Mouse (Mus musculus): ENCODE data around the gene Abcc3.

The Abcc3 gene

DNA sequence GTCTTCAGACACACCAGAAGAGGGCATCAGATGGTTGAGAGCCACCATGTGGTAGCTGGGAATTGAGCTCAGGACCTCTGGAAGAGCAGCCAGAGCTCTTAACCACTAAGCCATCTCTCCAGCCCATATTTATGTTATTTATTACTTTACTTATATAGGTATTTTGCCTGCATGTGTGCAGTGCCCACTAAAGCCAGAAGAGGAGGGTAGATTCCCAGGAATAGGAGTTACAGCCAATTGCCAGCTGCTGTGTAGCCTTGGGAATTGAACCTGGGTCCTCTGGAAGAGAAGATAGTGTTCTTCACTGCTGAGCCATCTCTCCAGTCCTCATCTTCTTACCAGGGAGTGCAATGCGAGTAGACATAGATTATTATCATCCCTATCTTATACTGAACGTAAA lies 43.0 kb downstream of the Abcc3 start:
- DNase-seq = no peak

DNA sequence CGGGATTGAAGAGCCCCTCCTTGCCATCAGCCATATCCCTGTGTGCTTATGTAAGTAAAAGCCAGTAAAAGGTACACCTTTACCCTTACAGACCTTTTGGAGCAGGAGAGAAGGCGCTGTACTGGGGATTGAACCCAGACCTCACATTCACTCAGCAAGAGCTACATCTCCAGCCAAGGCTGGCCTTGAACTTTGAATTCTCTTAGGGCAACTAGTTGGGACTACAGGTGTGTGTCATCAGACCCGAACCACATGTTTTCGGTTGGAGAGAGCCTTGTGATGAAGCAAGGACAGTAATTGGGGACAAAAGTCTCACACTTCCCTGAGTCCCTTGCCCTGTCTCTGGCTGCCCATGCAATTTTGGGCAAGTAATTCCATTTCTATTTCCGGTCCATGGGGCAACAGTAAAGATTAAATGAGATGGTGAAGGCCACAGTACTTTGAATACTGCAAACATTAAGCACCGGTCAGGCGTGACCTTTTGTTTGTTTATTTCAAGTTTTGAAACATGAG lies 45.7 kb downstream of the Abcc3 start:
- DNase-seq = no peak

DNA sequence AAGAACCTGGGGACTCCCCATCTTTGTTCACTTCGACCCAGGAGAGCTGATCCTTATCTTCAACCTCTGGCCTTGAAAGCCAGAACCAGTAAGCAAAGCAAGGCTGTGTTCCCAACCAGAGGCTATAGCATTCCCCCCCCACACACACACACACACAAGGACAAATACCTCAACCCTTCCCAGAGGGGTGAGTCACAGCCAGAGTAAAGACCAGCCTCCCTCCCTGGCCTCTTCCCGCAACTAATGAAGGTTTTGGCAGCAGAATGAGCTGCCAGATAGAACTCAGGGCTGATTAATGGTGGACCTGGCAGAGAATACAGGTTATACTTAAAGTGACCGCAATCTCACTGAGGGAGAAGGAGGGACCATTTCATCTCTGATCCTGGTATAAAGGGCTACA lies 46.2 kb downstream of the Abcc3 start:
- no peak for DNase-seq

DNA sequence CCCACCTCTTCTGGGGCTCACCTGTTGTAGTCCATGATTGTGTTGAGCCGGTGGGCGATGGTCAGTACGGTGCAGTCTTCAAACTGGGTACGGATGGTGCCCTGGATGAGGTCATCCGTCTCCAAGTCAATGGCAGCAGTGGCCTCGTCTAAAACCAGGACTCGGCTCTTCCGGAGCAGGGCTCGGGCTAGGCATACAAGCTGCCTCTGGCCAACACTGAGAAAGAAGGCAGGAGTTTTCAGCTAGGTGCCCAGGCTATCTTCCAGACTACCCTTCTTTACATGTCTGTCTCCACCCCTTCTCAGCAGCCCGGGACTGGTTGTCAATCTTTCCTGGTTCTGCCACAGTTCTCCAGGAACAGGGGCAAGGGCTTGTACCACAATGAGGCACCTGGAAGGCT lies 46.9 kb downstream of the Abcc3 start:
- DNase-seq = no peak

DNA sequence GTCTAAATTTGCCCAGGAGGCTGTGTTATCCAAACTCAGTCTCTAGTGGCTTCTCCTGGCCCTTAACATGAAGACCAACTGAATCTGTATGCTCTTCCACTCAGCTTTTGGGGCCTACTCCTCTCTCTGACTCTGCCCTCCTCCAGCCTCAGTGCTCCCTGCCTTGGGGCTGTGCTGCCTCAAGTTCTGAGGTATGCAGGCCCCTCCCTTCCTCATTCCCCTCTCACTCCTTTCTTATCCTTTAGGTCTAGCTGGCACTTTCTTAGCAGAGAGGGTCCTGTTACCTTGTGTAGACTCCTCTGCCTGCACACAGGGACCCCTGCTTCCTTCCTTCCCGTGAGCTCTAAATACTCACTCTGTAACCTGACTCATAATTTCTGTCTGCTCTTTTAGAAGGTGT lies 48.3 kb downstream of the Abcc3 start:
- DNase-seq = no peak

- no peak for DNase-seq
Measured at GRCm38 (mm10) chr11:94343955-94344358, 48.8 kb downstream of the Abcc3 start.

DNA sequence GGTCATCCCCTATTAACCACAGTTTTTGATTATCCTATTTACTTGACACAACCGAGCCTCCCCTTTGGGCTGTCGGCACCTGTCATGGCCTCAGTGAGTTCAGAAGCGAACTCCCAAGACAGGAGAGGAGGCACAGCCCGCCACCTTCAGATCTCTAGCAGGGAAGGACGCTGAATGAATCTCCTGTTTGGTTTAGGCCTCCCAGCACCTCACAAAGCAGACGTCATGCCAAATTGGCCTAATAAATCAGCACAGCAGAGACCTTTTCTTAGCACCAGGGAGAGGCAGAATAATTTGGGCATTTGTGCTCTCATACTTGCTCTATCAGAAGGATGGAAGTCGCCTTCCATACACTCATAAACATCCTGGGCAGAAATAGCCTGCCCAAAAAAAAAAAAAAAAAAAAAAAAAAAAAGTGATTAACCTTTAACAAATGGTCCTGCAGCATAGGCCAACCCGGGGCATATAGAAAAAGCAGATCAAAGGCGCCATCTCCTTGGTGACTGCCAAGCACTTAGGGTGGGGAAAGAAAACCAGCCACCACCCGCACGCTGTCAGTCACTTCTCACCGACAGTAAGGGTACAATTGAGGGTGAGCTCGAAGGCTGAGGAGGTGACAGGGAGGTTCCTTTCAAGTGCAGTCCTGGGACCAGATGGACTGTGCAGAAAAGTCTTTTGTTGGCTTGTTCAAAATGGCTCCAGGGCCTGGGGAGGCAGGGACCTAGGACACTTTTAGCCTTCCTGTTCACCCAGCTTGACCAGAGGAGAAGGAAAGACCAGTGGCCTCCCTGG lies 50.5 kb downstream of the Abcc3 start:
- DNase-seq = no peak

DNA sequence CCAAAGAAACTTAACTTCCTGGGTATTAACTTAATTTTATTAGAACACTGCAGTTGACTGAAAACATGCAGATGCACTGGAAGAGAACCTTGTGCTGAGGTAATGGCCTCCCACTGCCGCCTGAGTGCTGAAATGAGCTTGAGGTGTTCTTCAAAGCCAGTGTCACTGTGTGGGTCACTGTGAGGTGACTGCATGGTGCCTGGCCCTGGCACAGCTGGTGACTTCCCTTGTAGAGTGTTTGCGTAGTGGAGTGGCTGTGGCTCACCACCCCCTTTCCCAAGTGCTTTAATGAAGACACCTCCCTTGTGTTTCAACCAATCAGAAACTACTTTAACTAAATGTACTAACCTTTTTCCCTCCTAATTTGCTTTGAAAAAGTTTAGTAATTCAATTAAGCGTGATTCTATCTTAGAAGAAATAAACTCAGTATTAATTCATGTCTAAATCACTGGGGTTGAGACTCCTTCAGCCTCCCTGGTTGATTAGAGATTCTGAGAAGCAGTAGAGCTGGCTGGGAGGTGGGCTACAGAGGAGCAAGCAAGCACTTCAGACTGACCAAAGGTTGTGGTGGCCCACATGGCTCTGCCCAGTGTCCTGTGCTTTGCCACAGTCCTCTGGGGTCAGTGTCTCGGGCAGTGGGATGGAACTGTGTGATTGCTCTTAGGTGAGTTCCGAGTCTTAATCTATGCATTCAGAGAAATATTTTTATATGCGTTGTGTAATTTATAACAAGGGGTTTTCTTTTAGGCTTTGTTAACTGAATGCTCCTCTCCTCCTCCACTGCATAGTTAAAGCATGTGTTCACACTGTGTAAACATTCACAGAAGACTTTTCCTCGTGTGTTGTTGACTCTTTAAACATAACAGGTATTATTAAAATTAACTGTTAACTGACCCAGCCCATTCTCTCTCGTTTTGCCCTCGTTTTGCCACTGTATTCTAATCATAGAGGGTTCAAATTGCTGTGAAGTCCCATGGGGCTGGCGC lies 51.6 kb downstream of the Abcc3 start:
- DNase-seq = no peak

GRCm38 (mm10) chr11:94339732-94340585 lies 52.8 kb downstream of the Abcc3 start:
- peak; percentile 62 for DNase-seq

- DNase-seq = no peak
Measured at GRCm38 (mm10) chr11:94338347-94338746, 54.5 kb downstream of the Abcc3 start.

- DNase-seq = no peak
Measured at GRCm38 (mm10) chr11:94336551-94336950, 56.2 kb downstream of the Abcc3 start.

DNA sequence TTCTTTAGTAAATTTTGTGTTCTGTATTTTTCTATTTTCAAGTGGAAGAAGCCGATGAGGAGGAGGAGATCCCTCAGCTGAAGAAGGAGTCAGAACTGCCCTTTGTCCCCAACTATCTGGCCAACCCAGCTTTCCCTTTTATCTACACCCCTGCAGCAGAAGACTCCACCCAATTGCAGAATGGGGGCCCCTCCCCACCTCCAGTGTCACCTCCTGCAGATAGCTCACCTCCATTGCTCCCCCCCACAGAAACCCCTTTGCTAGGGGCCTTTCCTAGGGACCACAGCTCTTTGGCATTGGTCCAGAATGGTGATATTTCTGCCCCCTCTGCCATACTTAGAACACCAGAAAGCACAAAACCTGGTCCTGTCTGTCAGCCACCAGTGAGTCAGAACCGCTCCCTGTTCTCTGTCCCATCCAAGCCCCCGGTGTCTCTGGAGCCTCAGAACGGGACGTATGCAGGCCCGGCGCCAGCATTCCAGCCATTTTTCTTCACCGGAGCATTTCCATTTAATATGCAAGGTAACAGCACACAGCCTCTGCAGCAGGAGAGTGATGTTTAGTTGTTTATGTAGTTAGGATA lies 58.3 kb downstream of the Abcc3 start:
- no peak for DNase-seq

GRCm38 (mm10) chr11:94332726-94333125 lies 60.1 kb downstream of the Abcc3 start:
- DNase-seq = no peak

GRCm38 (mm10) chr11:94330211-94330610 lies 62.6 kb downstream of the Abcc3 start:
- no peak for DNase-seq

GRCm38 (mm10) chr11:94329270-94329891 lies 63.4 kb downstream of the Abcc3 start:
- DNase-seq = peak; percentile 60

DNA sequence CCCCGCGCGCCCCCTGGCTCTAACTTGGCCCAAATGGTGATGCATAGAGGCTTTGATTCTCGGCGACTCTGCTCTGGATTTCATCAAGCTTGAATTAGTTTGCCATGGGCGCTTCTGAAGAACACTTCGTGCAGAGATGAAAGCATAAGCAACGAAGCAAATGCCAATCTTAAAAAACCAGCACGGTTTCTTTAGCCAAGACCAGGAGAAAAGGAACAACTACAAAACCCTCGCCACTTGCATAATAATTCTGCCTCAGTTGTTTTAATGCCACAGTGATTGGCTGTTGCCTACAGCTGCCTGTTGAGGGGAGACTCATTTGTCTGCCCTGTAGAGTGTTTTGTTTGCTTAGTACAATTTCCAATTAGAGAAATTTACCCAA lies 64.2 kb downstream of the Abcc3 start:
- DNase-seq = no peak

DNA sequence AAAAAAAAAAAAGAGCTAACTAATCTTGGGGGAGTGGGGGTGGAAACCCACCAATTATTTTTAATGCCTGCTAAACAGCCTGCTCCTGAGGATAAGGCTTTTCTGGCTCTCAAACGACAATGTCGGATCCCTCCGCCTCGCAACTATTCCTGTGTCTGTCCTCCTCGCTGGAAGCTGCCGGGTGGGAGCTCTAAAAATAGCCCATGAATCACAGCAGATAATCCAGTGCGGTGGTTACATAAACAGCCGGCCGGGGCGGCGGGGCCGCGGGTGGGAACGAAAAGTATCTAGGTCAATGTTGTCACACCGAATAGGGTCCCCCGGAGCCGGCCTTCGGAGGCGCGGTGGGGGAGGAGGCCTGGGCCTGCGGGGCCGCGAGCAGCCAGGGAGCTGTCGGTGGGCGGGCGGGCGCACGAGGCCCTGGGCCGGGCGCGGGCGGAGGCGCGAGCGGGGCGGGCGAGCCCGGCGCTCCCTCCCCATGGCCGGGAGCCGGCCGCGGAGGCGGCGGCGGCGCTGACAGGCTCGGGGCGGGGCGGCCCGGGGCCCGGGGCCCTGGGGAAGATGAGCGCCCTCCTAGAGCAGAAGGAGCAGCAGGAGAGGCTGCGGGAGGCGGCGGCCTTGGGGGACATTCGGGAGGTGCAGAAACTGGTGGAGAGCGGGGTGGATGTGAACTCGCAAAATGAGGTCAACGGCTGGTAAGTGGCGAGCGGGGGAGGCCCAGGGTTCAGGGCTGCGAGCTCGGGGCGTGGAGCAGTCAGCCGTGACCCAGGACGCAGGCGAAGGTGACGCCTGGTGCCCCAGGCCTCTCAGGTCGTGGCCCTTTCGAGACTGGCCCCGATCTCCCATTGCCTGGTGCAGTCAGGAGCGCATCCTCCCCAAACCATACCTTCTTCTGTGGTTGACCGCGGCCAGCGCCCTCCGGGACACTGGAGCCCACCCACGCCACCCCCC lies 64.8 kb downstream of the Abcc3 start, which contains the start of gene Ankrd40:
Ankrd40 (plus strand) TSS at position 309 of the 951 bp plus-strand sequence.
- peak; percentile 98 for DNase-seq

DNA sequence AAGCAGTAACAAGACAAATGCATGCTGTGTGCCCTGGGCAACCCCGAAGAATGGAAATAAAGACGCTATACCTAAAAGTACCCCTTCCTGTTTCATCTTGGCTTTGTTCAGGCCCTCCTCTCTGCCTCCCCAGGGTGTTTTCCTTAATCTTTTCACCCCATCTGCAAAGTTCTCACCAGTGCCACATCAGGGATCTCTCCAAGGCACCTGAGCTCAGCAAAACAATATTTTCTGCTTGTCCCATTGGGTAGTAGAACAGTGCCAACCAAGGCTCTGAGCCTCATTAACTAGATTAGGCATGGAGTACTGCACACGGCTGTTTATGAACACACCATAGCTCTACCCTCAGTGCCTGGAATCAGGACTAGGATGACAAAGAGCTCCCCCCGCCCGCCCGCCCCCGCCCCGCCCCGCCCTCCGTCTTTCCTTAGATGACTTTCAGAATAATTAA lies 65.8 kb downstream of the Abcc3 start:
- DNase-seq = peak; percentile 69

- no peak for DNase-seq
Measured at GRCm38 (mm10) chr11:94324618-94325017, 68.2 kb downstream of the Abcc3 start.

- no peak for DNase-seq
Measured at GRCm38 (mm10) chr11:94323271-94323925, 69.4 kb downstream of the Abcc3 start.
